Mouse (Mus musculus) urinary bladder, postnatal 14 days (tissue): ENCODE results near the gene Numa1.
"Not testable (repeated sequence)": the region's sequence is repeated elsewhere in the genome, so short reads cannot be mapped to it uniquely, and the experiment has no call there.

ENCODE experiments used
- DNase-seq: peaks from one replicate; pipeline ENCODE4 v3.0.0; 2021; ENCODE audit warnings: low spot score

The Numa1 gene

DNA sequence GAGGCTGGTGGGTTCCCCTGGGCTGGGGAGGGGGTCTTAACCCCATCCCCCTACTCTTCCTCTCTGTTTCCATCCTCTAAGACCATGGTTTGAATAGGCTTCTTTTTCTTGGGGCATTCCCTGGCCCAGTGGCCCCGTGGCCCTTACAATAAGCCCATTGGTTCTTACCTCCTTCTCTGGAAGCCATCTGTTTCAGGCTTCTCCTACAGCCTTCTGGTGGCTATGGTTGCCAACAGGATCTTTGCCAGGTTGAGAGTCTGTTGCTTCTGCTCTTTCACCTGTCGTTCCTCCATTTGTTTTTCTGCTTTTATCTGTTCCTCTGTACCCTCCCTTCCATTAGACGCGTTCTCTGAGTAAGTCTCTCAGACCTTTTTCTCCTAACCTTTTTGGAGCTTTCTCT, 3.7 kb downstream of the Numa1 start:
- no peak for DNase-seq

DNA sequence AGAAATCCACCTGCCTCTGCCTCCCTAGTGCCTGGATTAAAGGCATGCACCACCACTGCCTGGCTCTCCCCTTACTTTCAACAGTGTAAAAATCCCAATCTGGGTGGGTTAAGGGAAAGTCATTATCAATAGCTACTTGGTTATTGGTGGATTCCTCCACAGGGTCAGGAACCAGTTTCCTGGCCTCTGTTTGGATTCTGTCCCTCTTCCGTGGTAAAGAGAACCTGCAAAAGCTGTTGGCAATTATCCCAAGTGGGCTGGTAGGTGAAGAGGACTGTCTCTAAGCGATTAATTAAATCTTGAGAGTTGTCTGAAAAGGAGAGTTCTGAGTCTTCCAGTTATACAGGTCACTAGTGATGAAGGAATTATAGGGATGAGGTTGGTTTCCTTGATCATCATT, 4.4 kb downstream of the Numa1 start:
- DNase-seq = no peak

DNA sequence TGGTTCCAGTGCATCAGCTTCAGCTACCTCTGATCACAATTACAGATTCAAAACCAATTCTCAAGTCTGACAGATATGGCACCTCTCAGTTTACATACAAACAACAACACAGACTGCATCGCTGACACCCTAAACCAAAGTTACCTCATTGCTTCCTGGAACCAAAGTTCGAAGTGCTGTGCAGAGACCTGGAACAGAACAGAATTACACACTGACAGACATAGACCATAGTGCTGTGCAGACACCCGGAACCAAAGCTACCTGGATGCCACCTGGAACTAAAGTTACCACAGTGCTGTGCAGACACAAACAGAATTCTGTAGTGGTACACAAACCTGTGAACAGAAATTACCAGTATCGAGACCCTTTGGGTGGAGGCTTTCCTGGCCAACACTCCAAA, 5.8 kb downstream of the Numa1 start:
- no peak for DNase-seq

DNA sequence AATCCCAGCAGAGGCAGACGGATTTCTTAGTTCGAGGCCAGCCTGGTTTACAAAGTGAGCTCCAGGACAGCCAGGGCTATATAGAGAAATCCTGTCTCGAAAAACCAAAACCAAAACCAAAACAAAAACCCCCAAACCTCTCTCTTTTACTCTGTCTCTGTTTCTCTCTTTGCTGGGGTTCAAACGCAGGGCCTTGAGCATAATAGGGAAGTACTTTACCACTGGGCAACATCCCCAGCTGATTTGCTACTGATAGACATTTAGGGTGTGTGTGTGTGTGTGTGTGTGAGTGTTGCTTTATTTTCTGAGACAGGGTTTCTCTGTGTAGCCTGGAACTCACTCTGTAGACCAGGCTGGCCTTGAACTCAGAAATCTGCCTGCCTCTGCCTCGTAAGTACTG, 15.1 kb downstream of the Numa1 start:
- not testable (repeated sequence) for DNase-seq

DNA sequence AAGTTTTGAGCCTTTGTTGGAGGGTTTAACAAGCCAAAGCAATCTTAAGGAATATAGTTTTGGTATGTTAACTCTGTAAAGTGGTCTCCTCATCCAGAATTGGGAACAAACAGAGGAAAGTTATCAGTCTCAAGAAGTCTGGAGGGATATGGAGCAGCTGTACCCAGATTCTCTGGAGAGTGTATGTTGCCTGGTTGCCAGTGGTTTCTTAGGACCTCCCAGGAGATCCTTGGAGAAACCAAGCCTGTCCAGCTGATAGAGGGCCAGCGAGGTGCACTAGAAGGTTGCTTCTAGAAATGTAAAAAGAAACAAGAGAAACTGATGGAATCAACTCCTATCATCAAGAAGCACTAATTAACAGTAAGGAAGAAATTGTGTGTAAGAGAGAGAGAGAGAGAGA, 17.7 kb downstream of the Numa1 start:
- no peak for DNase-seq

DNA sequence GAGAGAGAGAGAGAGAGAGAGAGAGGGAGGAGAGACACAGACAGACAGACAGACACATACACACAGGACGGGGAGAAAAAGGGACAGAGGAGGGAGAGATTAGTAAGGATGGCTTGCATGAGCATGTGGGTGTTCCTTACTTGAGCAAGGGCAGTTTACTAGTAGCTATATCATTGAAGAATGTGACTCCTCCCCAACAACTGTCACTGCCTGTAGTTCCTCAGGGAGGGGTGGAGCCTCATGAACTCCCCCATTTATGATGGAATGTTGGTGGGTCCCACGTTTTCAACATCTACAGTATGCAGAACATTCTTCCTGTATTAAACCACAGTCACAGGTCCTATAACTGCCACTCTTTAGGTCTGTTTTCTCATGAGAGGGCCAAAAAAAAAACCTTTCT, 18.2 kb downstream of the Numa1 start:
- DNase-seq = no peak

DNA sequence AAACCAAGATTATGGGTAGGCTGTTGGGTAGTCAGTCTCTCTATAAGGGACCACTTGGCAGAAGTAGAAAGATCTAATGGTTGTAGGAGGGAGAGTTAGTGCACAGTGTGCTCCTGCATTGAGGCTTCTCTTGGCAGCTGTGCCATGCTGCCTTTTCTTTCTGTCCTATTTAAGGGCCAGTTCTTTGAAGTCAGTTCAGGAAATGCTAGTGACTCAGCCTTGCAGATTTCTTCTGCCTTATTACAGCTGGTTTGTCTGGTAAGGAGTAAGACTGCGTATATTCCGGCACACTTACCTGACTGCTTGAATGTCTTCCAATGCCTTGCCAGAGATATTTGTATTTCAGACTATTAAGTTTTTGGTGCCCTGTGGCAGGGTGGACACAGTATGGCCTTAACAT, 20.3 kb downstream of the Numa1 start:
- DNase-seq = no peak

DNA sequence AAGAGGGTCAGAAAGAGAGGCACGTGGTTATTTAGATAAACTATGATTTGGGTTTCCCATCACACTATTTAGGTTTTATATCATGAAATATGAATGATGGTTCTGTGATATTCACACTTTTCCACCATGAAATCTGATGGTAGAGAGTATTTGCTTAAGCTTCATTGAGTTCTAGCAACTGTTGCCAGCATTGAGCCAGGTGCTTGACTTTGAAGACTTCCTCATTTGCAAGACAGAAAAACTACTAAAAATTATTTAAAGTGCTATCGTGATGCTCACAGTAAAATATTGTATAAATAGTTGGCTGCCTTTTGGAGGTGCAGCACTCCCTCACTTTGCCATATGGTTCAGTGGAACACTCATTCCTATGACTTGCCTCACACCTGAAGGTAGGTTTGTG, 21.4 kb downstream of the Numa1 start:
- DNase-seq = no peak

DNA sequence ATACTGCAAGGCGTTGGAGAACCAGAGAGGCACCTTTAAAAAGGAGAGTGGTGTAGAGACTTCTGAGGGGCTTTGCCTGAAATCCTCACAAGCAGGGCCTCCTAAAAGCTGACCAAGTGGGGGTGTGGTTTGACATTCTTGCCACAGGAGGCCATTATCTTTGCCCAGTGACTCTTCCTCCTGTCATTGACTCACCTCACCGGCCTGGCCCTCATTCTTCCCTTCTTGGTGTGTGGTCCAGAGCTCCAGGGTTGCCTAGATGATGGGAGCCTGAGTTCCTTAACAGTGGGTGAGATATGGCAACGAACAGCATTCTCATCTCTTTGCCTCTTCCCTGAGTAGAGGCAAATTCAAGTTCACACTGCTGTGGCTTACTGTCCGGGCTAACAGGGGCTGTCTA, 22.0 kb downstream of the Numa1 start:
- DNase-seq = no peak

DNA sequence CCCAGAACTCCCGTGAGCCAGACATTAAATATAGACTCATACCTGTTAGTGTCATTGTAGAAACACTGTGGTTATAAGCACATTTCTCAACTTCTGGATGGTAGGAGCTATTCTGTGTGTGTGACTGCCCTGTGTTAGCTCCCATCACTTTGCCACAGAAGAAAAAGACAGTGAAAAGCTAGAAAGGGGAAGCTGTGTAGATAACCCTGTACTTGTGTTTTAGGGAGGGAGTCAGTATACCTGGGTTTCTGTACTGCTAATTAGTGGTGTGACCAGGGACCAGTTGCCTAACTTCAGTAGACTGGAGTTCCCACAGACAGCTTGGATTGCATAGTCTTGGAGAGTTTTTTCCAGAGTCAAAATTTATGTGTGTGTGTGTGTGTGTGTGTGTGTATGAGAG, 22.6 kb downstream of the Numa1 start:
- no peak for DNase-seq

DNA sequence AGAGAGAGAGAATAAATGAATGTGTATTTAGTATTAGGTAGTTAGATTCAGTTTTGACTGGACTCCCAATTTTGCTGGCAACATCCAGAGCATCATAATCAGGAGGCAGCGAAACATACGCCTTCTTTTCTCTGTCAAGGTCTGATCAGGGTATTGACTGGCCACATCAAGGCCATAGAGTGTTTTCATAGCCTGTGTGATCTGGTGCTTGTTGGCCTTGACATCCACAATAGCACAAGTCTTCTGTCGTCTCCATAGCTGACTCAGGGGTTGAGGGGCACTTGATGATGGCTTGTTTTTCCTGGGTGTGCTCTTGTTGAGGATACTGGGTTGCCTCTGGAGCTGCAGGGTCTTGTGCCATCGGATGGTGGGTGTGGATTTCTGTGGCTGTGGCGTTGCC, 23.0 kb downstream of the Numa1 start:
- no peak for DNase-seq

DNA sequence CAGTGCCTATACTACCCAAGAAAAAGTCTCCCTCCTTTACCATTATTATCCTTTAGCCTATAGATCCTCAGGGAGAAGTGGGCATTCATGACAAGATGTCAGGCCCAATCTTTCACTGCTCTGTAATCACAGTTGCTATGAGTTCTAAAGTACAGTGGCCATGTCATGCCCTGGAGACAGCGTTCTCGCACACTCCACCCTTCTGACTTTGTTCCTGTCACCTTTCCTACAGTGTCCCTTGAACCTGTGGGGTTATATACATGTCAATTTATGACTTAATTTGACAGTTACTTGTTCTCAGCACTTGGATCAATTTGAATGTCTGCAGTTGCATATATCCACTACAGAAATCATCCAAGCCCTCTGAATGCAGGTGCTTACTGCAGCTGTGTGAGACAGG, 28.9 kb downstream of the Numa1 start:
- DNase-seq = no peak

DNA sequence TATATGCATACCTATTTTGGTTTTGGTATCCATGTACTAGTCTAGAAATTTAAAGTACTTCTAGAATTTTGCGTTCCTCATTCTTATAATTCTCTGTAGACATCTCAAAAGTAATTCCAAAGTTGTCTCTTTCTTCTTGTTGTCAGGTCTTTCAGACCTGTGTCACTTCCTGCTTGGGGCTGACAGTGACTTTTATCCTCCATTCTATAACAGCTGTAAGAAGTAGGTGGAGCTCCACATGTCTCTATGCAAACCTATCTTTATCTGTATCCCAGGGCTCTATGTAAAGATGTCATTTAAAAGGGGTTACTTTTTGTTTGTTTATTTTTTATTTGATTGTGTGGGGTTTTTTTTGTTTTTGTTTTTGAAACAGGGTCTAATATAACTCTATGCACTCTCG, 29.7 kb downstream of the Numa1 start:
- DNase-seq = no peak

DNA sequence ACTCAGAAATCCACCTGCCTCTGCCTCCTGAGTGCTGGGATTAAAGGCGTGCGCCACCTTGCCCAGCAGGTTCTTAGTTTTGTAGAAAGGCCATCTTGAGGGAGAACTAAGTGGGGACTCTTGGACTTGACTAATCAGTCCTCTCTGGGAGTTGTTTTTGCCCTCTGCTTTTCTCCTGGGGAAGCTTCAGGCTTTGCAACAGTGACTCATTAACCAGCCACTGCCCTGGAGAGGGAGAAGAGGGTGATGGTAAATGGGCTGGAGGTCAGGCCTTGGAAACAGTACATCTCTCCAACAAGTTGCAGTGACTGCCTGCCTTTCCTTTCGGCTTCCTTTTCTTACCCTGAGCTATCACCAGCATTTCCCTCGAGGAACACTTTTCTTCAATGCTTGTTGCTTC, 30.6 kb downstream of the Numa1 start:
- no peak for DNase-seq

DNA sequence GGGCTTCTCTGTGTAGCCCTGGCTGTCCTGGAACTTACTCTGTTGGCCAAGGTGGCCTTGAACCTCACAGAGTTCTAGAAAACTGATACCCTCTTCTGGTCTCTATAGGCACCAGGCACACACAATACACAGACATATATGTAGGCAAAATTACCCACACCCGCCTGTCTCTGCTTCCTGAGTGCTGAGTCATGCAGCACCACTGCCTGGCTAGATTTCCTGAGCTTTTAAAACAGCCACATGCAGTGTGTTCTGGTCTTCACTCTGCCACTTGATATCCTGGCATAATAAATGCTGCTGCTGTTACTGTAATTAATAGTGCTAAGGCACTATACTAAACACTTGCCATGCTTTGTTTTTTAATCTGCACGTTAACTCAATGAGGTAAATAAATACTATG, 31.7 kb downstream of the Numa1 start:
- no peak for DNase-seq

DNA sequence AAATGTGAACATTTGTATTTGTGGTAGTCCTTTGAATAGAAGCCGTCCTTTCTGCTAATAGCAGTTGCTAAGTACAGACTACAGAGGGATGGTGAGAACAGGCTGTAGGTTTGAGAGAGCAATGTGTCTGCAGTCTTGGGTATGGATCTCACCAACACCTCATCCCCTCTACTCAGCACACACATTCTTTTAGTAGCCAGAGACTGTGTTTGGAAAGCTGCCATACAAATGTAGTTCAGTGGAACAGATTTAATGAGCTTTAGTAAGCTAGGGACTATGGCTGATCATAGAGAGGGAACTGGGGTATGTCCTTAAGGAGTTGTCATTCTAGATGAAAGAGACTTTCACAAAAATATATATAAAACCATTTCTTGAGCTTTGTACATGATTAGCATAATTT, 33.3 kb downstream of the Numa1 start:
- DNase-seq = no peak

DNA sequence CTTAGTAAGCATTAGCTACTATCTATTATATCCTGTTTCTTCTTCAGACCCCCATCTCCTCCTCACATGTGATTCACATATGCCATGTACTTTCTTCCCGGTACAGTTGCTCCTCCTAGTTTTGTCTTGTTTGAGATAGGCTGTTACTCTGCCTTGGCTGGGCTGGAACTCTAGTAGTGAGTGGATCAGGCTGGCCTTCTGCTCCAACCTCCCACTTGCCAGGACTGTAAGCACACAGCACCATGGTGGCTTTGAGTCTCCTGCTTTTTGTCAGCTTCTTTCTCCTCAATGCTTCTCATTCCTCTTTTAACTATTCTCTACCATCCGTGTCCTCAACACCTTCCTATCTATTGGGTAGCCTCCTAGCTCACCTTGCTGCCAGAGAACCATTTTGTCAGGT, 34.8 kb downstream of the Numa1 start:
- DNase-seq = no peak

DNA sequence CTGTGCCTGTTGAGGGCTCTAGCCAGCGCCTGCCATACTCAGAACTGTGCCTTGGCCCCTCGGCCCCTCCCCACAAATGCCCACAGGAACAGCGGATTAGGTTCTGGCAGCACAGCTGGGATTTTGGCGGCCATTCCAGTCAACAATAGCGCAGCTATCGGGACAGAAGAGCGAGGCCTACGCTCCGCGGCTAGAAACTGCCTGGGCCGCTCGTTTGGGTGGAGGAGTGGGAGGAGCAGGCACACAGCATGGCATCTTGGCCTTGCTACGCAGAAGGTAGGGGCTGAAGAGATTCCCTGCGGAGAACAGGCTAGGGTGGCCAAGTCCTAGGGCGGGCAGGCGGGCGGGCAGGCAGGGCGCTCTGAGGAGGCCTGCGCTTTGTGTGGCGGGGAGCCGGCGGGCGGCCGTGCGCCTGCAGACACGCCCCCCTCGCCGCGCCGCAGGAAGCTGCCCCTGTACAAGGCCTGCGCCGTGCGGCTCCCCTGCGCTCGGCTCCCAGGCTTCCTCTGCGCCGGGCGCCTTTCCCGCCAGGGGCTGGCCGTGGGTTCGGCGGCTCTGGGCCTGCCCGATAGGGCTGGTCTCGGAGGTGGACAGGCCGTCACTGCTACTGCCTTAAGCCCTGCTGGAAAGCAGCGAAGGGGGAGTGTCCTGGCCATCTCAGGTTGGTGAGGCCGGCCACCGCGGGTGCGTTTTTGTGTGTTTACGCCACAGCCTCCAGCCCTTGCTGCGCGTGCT, 36.0 kb downstream of the Numa1 start:
- DNase-seq = peak; percentile 84

DNA sequence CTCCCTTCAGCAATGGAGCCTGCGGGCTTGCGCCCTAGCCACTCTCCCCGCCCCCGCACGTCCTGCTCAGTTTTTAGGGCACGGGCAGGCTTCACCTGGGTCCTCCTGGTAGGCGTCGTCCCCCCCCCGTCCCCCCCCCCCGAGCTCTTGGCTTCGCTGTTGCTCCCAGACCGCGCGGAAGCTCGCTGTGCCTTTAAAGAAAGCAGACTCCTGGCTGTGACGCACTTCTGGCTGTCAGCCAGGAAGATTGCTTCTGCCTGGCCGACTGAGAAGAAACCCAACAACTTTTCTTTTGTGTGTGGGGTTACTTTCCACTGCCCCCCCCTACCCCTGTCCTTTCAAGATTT, 36.5 kb downstream of the Numa1 start:
- DNase-seq = peak; percentile 95

DNA sequence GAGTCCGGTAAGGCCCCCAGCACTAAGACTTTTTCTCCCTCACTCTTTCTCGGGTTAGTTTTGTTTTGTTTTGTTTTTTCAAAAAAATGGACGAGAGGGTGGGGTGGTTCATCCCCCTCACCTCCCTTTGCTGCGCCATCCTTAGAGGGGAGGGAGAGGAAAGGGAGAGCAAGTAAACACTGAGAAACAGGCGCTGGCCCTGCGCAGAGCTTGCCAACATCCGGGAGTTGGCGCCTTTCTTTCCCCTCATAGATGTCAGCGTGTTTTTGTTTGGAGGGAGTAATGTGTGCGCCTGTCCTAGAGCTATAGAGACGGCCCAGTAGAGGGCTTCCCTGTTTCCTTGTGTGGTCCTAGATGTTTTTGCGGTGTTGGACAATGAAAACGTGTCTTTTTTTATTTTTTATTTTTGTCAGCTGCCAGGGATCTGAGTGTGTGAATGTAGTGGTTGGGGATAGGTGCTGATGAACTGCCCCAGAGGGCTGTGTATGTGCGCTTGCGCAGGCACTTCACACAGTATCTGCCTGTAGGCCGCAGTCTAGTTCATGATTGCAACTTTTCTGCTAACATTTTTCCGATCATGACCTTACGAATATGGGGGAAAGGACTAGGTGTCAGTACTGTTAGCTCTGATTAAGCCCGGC, 37.0 kb downstream of the Numa1 start:
- DNase-seq = peak; percentile 81

DNA sequence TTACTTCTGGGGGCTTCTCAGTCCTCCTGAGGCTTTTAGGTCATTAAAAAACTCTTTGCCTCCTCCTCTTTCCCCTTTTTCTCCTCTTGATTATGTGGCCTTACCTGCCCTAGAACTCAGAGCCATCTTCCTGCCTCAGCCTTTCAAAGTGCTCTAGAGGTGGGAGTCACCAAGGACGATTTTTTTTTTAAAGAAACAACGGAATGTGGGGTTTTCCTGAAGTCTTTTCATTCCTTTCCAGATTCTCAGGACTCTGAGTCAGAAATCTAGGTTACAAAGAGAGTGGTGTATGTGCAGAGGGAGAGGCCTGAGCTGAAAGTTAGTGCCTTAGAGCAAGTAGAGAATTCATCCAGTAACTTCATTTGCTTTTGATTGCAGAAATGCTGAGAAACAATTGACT, 37.8 kb downstream of the Numa1 start:
- no peak for DNase-seq

DNA sequence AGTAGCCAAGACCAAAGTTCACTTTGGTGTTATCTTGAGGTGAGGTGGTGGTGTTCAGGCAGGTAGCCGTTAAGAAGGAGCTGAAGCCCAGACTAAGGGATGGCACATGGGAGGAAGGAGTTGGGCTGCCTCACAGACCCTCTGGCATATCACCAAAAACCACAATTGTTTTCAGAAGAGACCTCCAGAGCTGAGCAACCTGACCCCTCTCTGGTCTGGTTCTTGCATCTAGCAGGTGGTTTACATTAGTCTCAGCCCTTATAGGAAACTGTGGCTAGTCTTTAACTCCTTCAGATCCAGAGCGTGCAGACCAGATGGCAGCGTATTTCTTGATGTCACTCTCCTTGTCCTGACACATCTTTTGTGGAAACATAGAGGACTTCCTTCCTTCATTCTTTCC, 39.8 kb downstream of the Numa1 start:
- DNase-seq = no peak

DNA sequence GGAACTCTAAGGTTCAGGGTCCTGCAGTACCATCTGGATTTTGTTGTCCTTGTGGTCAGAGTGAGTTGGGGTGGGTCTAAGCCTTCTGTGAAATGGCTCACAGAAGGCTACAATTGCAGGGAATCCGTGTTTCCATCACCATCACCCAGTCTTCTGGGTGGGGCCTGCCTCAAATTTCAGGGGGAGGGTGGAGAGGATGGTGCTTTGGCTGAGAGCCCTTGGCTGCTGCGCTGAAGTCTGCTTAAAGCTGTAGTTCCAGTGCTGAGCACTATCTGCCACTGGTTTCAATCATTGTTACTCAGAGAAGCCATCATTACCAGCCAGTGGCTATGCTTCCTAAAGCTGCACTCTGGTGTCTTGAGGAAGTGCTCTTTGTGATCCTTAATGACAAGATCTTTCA, 40.6 kb downstream of the Numa1 start:
- DNase-seq = peak; percentile 55

DNA sequence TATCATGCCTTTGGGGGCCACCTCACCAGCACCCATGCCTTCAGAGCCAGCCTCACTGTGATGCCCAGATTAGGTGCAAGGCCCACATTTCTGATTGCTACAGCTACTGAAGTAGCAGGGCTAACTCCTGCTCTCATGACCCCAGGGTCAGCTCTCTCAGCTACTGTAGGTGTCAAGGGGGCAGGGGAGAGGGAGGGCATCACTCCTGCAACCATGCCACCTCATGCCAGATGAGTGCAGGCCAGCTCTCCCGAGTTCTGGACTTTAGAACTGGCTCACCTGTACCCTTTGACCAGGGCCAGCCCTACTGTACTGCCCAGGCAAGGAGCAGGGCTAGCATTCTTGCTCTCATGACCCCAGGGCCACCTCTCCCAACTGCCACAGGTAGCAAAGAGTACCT, 48.8 kb downstream of the Numa1 start:
- DNase-seq = no peak
